Mouse (Mus musculus) spleen, adult 2 months (tissue): ENCODE measurements around the gene Tnfrsf26.

Source experiments
- CTCF ChIP-seq: fragments of 200-500 bp; IDR thresholded peaks from 2 replicates; pipeline ENCODE4 v1.5.1; 2011; ENCODE audit warnings: mild to moderate bottlenecking, inconsistent platforms; ENCODE audit not compliant: insufficient read depth, insufficient read length, insufficient replicate concordance; ENCODE audit errors: extremely low read depth
- POLR2A ChIP-seq: fragments of 200-500 bp; IDR thresholded peaks from 2 replicates; pipeline ENCODE4 v1.6.1; 2011; ENCODE audit warnings: low read depth, low read length, inconsistent platforms

- TF ChIP-seq POLR2A (no peak), CTCF (no peak)
Measured at GRCm38 (mm10) chr7:143614404-143615135, 14.0 kb downstream of the Tnfrsf26 start.
